Mouse (Mus musculus): ENCODE measurements around the gene Cilp2. TPM values are rescaled to one million over a fixed set of nuclear protein-coding genes. Genes with fewer than 3 reads are reported as not detected.

Gene Cilp2
- total and polyA plus RNA-seq, 3 experiments: 0.03 to 0.04 TPM; not detected in 1

- H3K27ac ChIP-seq (ENCODE audit: control insufficient read depth, low read depth, low read length): no peak overlapping the region
- H3K36me3 ChIP-seq (ENCODE audit: control insufficient read depth in 1 of 2, insufficient read depth in 2 of 2, low read length in 2 of 2): peaks cover 0 to 18% of the 10 kb centered on the region in 2 experiments; a peak in 2 of 4 replicates
- 0 out of 4 replicates have a peak overlapping the region, but pooled peaks of 1 of the 2 experiments have one; percentile 12 for H3K4me3 ChIP-seq (ENCODE audit: control insufficient read depth in 1 of 2, insufficient read depth in 1 of 2, low read depth in 2 of 2, low read length in 2 of 2)
- peaks cover 0 to 19% of the 10 kb centered on the region in 2 experiments; a peak in 3 of 4 replicates for H3K4me1 ChIP-seq (ENCODE audit: control insufficient read depth in 1 of 2, insufficient read depth in 2 of 2, low read length in 2 of 2)
- H3K79me2 ChIP-seq (ENCODE audit: control insufficient read depth, insufficient read depth, low read length, poor library complexity): peaks cover 52% of the 10 kb centered on the region
- H3K9ac ChIP-seq (ENCODE audit: control insufficient read depth, low read depth, low read length, poor library complexity, severe bottlenecking): peak overlapping the region; percentile 39
- H3K9me3 ChIP-seq (replicated peaks; ENCODE audit: insufficient read depth, low read length): no peaks in the 10 kb centered on the region
- DNase-seq (ENCODE audit: low read depth, low spot score): no peak
- no peaks in the 10 kb centered on the region for H3K27me3 ChIP-seq (ENCODE audit: control insufficient read depth in 1 of 2, insufficient read depth in 2 of 2, low read length in 2 of 2)
- TF ChIP-seq MYB (IDR thresholded peaks at IDR 0.05; ENCODE audit: low read depth, low read length) (no peak), USF1 (IDR thresholded peaks at IDR 0.05; ENCODE audit: low read depth, low read length) (no peak), EP300 (IDR thresholded peaks at IDR 0.05; ENCODE audit: low read depth in 1 of 2, low read length in 2 of 2) (no peak), TCF12 (IDR thresholded peaks at IDR 0.05; ENCODE audit: low read depth, low read length) (no peak), NRF1 (IDR thresholded peaks at IDR 0.05; ENCODE audit: insufficient read depth, low read depth, low read length, poor library complexity, severe bottlenecking) (no peak), RAD21 (IDR thresholded peaks at IDR 0.05; ENCODE audit: low read depth, low read length) (no peak), GABPA (IDR thresholded peaks at IDR 0.05; ENCODE audit: low read depth, low read length) (no peak), HCFC1 (IDR thresholded peaks at IDR 0.05; ENCODE audit: low read depth, low read length) (no peak)
Observed at GRCm38 (mm10) chr8:69899876-69900275, 12.4 kb upstream of the Cilp2 start.

- Histone ChIP-seq H3K9ac (ENCODE audit: control insufficient read depth, low read depth, low read length, poor library complexity, severe bottlenecking) (no peak overlapping the region), H3K9me3 (replicated peaks; ENCODE audit: insufficient read depth, low read length) (no peaks in the 10 kb centered on the region), H3K27ac (ENCODE audit: control insufficient read depth, low read depth, low read length) (no peak overlapping the region), H3K36me3 (ENCODE audit: control insufficient read depth in 1 of 2, insufficient read depth in 2 of 2, low read length in 2 of 2) (peaks cover 0 to 11% of the 10 kb centered on the region in 2 experiments; a peak in 2 of 4 replicates), H3K4me1 (ENCODE audit: control insufficient read depth in 1 of 2, insufficient read depth in 2 of 2, low read length in 2 of 2) (peaks cover 0 to 10% of the 10 kb centered on the region in 2 experiments; a peak in 3 of 4 replicates), H3K79me2 (ENCODE audit: control insufficient read depth, insufficient read depth, low read length, poor library complexity) (peaks cover 51% of the 10 kb centered on the region), H3K4me3 (ENCODE audit: control insufficient read depth in 1 of 2, insufficient read depth in 1 of 2, low read depth in 2 of 2, low read length in 2 of 2) (no peak overlapping the region), H3K27me3 (ENCODE audit: control insufficient read depth in 1 of 2, insufficient read depth in 2 of 2, low read length in 2 of 2) (no peaks in the 10 kb centered on the region)
- DNase-seq (ENCODE audit: low read depth, low spot score): no peak
- TF ChIP-seq ZKSCAN1 (IDR thresholded peaks at IDR 0.05; ENCODE audit: low read depth, low read length) (no peak), BHLHE40 (IDR thresholded peaks at IDR 0.05; ENCODE audit: borderline replicate concordance, low read depth, low read length) (no peak), GATA1 (IDR thresholded peaks at IDR 0.05; ENCODE audit: low read depth, low read length) (no peak), NELFE (IDR thresholded peaks at IDR 0.05; ENCODE audit: low read depth, low read length) (no peak), MYC (IDR thresholded peaks at IDR 0.05; ENCODE audit: low read depth, low read length) (no peak), POLR2A (IDR thresholded peaks at IDR 0.05; ENCODE audit: control insufficient read depth in 1 of 2, insufficient read depth in 1 of 2, low read depth in 1 of 2, low read length in 2 of 2, poor library complexity in 1 of 2) (no peak), RAD21 (IDR thresholded peaks at IDR 0.05; ENCODE audit: low read depth, low read length) (no peak), ELF1 (IDR thresholded peaks at IDR 0.05; ENCODE audit: low read depth, low read length) (no peak), TBP (IDR thresholded peaks at IDR 0.05; ENCODE audit: low read depth, low read length) (no peak), USF1 (IDR thresholded peaks at IDR 0.05; ENCODE audit: low read depth, low read length) (no peak), KAT2A (conservative IDR thresholded peaks at IDR 0.05; ENCODE audit: low read depth, low read length) (no peak), ZC3H11A (IDR thresholded peaks at IDR 0.05; ENCODE audit: low read depth, low read length) (no peak), TCF12 (IDR thresholded peaks at IDR 0.05; ENCODE audit: low read depth, low read length) (no peak), SIN3A (IDR thresholded peaks at IDR 0.05; ENCODE audit: low read length) (no peak), ETS1 (IDR thresholded peaks at IDR 0.05; ENCODE audit: low read depth, low read length) (no peak), MAX (IDR thresholded peaks at IDR 0.05; ENCODE audit: low read length) (no peak), USF2 (IDR thresholded peaks at IDR 0.05; ENCODE audit: borderline replicate concordance in 1 of 2, insufficient read depth in 1 of 2, low read depth in 1 of 2, low read length in 2 of 2) (no peak), CHD2 (IDR thresholded peaks at IDR 0.05; ENCODE audit: low read length) (no peak), MEF2A (IDR thresholded peaks at IDR 0.05; ENCODE audit: extremely low read depth, insufficient replicate concordance, low read depth, low read length, poor library complexity, severe bottlenecking) (no peak)
Observed at GRCm38 (mm10) chr8:69897857-69898256, 10.4 kb upstream of the Cilp2 start.

All from MEL (cell line).